Mouse (Mus musculus): Measurements from ENCODE around the gene Sele. TPM values are rescaled to one million over a fixed set of nuclear protein-coding genes. Genes with fewer than 3 reads are reported as not detected.

The Sele gene
- polyA plus RNA-seq, 1 experiment from 2014 or later = not detected

Other genes starting within 250 kb of the Sele start
- 16.1 and 20.7 TPM in 2 replicates for gene Scyl3, start 119.1 kb upstream of the Sele start, polyA plus RNA-seq (2015; fragmentation: Nextera tagmentation; extraction: Ambion mirVana)
- 11.0 and 11.2 TPM in 2 replicates for gene BC055324, start 53.4 kb upstream of the Sele start, polyA plus RNA-seq (2015; fragmentation: Nextera tagmentation; extraction: Ambion mirVana)
- 8.0 and 10.5 TPM in 2 replicates for gene Mettl18, start 53.3 kb upstream of the Sele start, polyA plus RNA-seq (2015; fragmentation: Nextera tagmentation; extraction: Ambion mirVana)
- not detected in 2 replicates for gene Sell, start 13.7 kb downstream of the Sele start, polyA plus RNA-seq (2015; fragmentation: Nextera tagmentation; extraction: Ambion mirVana)
- gene Selp, start 67.0 kb downstream of the Sele start, polyA plus RNA-seq (2015; fragmentation: Nextera tagmentation; extraction: Ambion mirVana) = 0.04 TPM in 1 of 2 replicates, not detected in the other
- gene F5, start 103.6 kb downstream of the Sele start, polyA plus RNA-seq (2015; fragmentation: Nextera tagmentation; extraction: Ambion mirVana) = 0.07 and 0.08 TPM in 2 replicates
- gene Slc19a2, start 200.8 kb downstream of the Sele start, polyA plus RNA-seq (2015; fragmentation: Nextera tagmentation; extraction: Ambion mirVana) = 7.0 and 7.7 TPM in 2 replicates
- gene Ccdc181, start 227.4 kb downstream of the Sele start, polyA plus RNA-seq (2015; fragmentation: Nextera tagmentation; extraction: Ambion mirVana) = 20.0 and 22.7 TPM in 2 replicates